Mouse (Mus musculus): ENCODE results near the gene Tns1.

The Tns1 gene

DNA sequence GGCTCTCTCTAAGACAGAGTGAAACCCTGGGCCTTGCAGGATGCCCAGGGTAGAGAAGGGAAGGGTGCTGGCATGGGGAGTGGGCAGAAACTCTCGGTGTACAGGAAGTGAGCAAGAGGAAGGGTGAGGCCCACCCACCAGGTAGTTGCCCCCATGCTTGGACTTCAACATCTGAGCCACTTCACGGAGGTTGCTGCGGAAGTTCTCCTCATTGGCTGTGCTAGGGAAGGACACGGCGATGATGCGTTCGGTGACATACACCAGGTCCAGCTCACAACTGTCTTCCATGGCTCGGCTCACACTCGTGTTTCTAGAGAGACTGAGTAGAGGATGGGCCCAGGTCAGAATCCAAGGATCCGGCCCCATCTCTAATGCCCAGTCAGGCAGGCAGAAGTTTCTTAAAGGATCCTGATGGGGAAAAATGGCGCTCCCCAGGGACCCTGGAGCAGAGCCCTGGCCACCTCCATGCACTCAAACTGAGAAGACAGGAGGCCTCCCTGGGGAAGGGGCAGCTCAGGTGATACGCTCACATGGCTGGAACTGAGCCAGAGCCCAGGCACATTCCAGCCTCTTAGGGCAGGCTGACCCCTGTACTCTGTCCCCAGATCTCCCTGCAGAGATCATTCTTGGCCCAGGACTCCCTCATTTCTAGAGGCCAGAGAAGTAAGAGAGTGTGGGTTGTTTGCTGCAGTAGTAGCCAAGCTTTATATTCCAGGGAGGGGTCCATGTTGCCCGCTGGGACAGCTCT is 129.0 kb downstream of the Tns1 start:
- intact Hi-C loops (cut with DNase I): loop anchor here (5.0 kb wide), 1 partner anchor 37 kb away; no protein-coding TSS in a partner anchor

- intact Hi-C loops (cut with DNase I): loop anchor here (5.0 kb wide), 1 partner anchor 83 kb away; no protein-coding TSS in a partner anchor
Measured at GRCm38 (mm10) chr1:73993901-73994426, 130.3 kb downstream of the Tns1 start.

GRCm38 (mm10) chr1:73993279-73993678 is 131.0 kb downstream of the Tns1 start:
- intact Hi-C loops (cut with DNase I): loop anchor here (5.0 kb wide), 1 partner anchor 84 kb away; no protein-coding TSS in a partner anchor

- intact Hi-C loops (cut with DNase I): loop anchor here (5.0 kb wide), 1 partner anchor 85 kb away; no protein-coding TSS in a partner anchor
Measured at GRCm38 (mm10) chr1:73992201-73992938, 131.9 kb downstream of the Tns1 start.

GRCm38 (mm10) chr1:73991226-73991625 is 133.0 kb downstream of the Tns1 start:
- intact Hi-C loops (cut with DNase I): loop anchor here (5.0 kb wide), 1 partner anchor 86 kb away; no protein-coding TSS in a partner anchor

GRCm38 (mm10) chr1:73990024-73990423 is 134.2 kb downstream of the Tns1 start:
- intact Hi-C loops (cut with DNase I): loop anchor here (5.0 kb wide), 1 partner anchor 87 kb away; no protein-coding TSS in a partner anchor

DNA sequence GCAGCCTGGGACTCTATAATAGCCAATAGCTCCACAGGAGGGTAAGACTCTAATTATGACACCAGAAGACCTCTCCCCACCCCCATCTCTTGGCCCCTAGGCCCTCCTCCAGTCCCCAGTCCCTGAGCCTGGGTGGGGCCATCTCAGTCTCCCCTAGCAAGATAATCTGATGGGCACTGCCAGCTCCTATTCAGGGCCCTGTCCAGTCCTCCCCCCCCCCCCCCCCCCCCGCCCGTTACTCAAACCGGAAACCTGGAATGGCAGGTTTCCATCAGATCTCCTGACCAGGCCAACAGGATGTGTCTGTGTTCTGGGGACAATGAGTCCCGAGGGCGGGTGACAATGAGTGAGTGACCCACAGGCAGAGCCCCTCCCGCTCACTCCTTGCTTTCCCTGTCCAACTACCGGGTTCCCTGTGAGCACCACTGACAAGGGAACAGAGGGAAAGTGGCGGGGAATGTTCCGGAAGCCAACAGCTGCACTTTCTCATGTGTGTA is 136.5 kb downstream of the Tns1 start:
- intact Hi-C loops (cut with DNase I): loop anchor here (2.0 to 5.0 kb wide), 3 partner anchors 65 to 140 kb away; partner anchors contain the start of gene Rufy4

- intact Hi-C loops (cut with DNase I): loop anchor here (2.0 to 5.0 kb wide), 3 partner anchors 64 to 141 kb away; partner anchors contain the start of gene Rufy4
Measured at GRCm38 (mm10) chr1:73986268-73987045, 137.8 kb downstream of the Tns1 start.

- intact Hi-C loops (cut with DNase I): loop anchor here (2.0 to 5.0 kb wide), 3 partner anchors 63 to 142 kb away; partner anchors contain the start of gene Rufy4
Measured at GRCm38 (mm10) chr1:73985611-73986010, 138.6 kb downstream of the Tns1 start.

DNA sequence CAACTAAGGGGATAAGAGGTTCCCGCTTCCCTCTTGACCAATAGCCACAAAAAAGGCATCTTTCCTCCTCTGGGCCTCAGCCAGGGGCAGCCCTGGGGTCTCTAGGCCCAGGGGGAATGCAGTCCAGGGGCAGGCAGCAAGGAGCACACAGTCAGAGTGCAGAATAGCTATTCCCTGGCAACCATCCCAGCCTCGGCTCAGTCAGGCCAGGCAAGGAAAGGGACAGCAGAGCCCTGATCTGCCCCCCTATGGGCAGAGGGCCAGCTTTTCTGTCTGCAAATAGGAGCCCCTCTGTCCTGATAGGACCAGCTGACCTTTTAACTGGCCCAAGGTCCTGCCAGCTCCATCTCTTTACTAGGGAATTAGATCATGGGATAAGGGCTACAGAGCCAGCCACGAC is 145.0 kb downstream of the Tns1 start:
- intact Hi-C loops (cut with DNase I): no loop called here

GRCm38 (mm10) chr1:73978576-73978975 is 145.7 kb downstream of the Tns1 start:
- intact Hi-C loops (cut with DNase I): no loop called here

GRCm38 (mm10) chr1:73973992-73974391 is 150.3 kb downstream of the Tns1 start:
- intact Hi-C loops (cut with DNase I): no loop called here

DNA sequence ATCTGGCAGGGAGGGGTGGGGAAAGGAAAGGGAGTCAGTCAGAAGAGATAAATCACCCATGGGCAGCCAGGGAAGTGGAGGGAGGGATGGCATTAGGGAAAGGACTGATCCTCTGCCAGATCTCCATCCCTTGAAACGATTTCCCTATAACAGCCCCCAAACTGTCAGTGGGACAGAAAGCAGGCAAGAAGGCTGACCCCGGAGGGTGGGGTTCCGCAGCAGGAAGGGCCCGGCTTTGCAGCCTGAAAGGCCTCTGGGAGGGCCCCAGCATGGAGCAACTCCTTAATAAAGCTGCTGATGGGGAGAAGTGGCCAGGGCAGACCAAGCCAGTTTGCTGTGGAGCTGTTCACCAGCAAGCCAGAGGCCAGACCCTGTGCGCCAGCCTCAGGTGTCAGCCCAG is 151.5 kb downstream of the Tns1 start:
- intact Hi-C loops (cut with DNase I): no loop called here

DNA sequence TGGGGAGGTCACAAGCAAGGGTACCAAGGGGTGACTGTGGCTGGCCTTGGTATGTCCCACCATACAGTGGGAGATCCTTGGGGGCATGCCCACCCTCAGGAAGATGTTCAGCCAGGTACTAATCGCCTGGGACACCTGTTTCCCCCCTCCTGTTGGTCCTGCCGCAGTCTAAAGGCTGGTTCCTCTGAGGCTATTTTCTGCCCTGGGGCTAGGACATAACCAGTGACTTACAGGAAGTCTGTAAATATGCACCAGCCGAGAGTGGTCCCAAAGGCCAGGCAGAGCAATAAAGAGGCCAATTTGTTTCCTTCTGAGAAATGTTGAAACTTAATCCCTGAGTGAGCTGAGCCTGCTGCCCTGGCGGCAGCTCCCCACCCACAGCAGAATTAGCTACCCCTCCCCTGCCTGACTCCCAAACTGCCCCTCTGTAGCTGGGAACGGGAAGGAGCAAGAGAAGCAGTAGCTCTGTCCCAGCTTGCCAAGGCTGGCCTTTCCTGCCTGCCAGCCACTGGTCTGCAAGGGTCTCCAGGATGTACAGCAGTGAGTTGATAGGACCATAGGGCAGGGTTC is 154.0 kb downstream of the Tns1 start:
- intact Hi-C loops (cut with DNase I): no loop called here

- intact Hi-C loops (cut with DNase I): no loop called here
Measured at GRCm38 (mm10) chr1:73968712-73969511, 155.3 kb downstream of the Tns1 start.

DNA sequence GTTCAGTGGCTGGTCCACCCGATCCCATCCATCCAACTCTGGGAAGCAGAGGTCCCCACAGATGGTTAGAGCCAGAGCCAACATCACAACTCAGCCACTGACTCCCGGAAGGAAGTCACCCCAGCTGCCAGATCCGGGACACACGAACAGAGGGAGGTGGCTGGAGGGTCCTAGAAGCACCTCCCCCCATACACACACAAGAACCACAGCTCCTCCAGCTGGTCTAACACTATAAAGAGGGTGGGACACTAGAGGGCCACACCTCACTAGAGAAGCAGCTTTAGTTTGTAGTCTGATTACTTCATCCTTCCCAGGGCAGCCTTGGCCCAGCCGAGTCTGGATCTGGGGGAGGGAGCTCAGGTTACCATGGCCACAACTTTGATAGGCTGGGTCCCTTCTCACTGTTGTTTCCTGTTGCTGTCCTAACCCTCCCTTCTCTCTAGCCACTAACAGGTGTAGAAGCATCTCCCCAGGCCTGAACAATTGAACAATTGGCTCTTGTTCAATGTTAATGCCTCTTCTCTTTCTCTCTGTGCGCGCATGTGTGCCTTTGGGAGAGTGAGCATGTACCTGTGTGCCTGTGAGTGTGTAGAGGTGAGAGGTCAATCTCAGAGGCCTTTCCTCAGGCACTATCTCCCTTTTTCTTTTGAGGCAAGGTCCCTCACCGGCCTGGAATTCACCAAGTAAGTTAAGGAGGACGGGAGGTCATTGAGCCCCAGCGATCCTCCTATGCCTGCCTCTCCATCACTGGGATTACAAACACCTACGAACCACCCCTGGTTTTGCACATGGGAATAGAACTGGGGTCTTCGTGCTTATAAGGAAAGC is 157.6 kb downstream of the Tns1 start:
- intact Hi-C loops (cut with DNase I): no loop called here

DNA sequence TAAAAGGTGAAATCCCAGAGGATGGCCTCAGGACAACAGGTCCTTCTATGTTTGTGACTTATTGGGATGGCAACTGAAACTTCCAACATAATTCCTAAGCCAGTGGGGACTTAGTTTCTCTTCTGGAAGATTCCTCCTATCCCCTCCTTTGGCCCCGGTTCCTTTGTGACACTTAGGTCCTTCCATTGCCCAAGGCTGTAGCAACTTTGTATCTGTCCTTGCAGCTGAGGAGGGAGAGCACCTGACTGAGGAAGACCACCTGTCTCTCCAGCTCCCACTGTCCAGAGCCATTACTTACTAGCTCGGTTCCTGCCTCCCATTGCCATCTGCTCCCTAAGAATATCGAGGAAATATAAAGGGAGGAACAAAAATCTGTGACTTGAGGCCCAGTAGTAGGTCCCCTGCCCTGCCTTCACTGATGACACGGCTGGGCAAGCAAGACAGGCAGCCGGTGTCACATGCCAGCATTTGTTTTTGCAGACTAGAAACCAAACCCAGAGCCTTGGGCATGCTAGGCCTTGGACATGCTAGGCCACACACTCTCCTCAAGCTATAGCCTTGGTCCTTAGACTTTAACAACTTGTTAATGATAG is 160.0 kb downstream of the Tns1 start:
- intact Hi-C loops (cut with DNase I): no loop called here

DNA sequence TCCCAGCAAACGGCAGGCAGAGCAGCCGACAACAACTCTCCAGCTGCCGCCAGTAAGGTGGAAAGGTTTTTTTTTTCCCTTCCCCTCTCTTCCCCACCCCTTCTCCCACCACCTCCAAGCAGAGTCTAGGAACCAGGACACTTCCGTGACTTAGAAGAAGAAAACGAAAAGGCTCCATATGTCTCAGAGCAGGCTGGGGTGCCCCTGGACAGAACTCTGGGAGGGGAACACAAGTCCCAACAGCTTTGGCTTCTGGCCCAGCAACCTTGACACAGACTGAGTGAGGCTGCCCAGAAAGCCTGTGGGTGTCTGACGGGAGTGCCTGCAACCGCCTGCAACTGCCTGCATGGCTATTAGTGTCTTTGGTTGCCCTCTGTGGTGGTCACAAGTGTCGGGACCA is 160.6 kb downstream of the Tns1 start:
- intact Hi-C loops (cut with DNase I): no loop called here
